Mouse (Mus musculus) lung, postnatal 0 days (tissue): ENCODE data around the gene D430041D05Rik.

ENCODE experiments used
- CTCF ChIP-seq: IDR thresholded peaks from 2 replicates; pipeline ENCODE4 v1.5.1; 2016; ENCODE audit warnings: antibody characterized with exemption, mild to moderate bottlenecking
- EP300 ChIP-seq: IDR thresholded peaks from 2 replicates; pipeline ENCODE4 v1.6.1; 2016; ENCODE audit warnings: antibody characterized with exemption, mild to moderate bottlenecking, control low read depth

- TF ChIP-seq CTCF: no peak
- no peak for TF ChIP-seq EP300
Observed at GRCm38 (mm10) chr2:104142140-104142539, 268.7 kb downstream of the D430041D05Rik start.
